Mouse (Mus musculus) bone marrow macrophage, adult 2 months (primary cell): ENCODE data around the gene Marf1.

ENCODE experiments used
- CTCF ChIP-seq: IDR thresholded peaks from 2 replicates; pipeline ENCODE4 v1.5.1; 2012; ENCODE audit warnings: low read depth, mild to moderate bottlenecking, low read length, moderate library complexity
- POLR2A ChIP-seq: IDR thresholded peaks from 2 replicates; pipeline ENCODE4 v1.6.1; 2012; ENCODE audit warnings: mild to moderate bottlenecking, low read depth, low read length, borderline replicate concordance

DNA sequence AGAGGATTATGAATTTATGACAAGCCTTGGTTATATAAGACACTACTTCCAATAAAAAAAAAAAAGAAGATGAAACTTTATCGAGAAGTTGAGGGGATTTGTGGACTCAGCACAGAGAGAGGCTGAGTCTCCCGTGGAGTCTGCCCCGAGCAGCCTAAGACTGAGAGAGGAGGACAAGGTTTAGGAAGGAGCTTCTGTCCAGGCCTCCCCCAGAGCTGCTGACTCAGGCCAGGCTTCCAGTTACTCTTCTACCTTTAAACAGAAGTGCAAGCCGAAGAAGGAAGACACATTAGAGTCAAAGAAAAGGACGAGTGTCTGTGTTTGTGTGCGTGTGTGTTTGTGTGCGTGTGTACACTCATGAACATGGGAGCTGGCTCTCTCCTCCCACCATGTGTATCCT, 32.4 kb downstream of the Marf1 start:
- TF ChIP-seq CTCF (no peak), POLR2A (no peak)
